Mouse (Mus musculus) lung, adult 2 months (tissue): ENCODE measurements around the gene Slc5a4a.

Source experiments
- CTCF ChIP-seq: fragments of 200-500 bp; IDR thresholded peaks from 2 replicates; pipeline ENCODE4 v1.5.1; 2011; ENCODE audit warnings: mild to moderate bottlenecking, low read length, control low read depth; ENCODE audit not compliant: insufficient read depth
- POLR2A ChIP-seq: fragments of 200-500 bp; IDR thresholded peaks from 2 replicates; pipeline ENCODE4 v1.6.1; 2011; ENCODE audit warnings: low read depth, mild to moderate bottlenecking, control low read depth, low read length, borderline replicate concordance; ENCODE audit errors: extremely low read depth

DNA sequence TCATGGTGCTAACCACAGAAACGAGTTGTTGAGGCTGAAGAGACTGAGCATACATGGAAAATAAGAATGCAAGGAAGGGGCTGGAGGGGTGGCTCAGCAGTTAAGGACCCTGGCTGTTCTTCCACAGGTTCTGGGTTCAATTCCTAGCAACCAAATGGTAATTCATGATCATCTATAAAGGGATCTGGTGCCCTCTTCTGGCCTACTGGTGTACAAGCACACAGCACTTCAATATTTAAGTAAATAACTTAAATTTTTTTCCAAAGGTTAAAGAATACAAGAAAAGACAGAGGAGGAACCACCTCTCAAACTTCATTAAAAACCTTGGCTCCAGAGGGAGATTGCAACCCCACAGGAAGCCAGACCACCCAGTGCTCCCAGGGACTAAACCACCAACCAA lies 82.4 kb downstream of the Slc5a4a start:
- TF ChIP-seq CTCF (no peak), POLR2A (no peak)
